Mouse (Mus musculus) heart, embryonic 14.5 days (tissue): ENCODE data around the gene Gzmm. TPM values are rescaled to one million over a fixed set of nuclear protein-coding genes. Genes with fewer than 3 reads are reported as not detected.

Experiments
- ATAC-seq: fragments of 200-750 bp; cut with Nextera tagmentation; 2 replicates; pipeline ENCODE4 v1.8.0; 2017; ENCODE audit warnings: low read depth, moderate TSS enrichment; ENCODE audit not compliant: insufficient number of reproducible peaks, insufficient read depth, low FRiP score
- H3K27ac ChIP-seq, 2 experiments: fragments of 200-500 bp in 1 of 2; fragments of 300-500 bp in 1 of 2; sonication (generic) in 1 of 2; replicated peaks in 1 of 2; 2 replicates each; pipeline ENCODE4 v1.5.1; 2012 to 2014; ENCODE audit warnings: low read depth in 2 of 2, low read length in 2 of 2, control low read depth in 1 of 2, mild to moderate bottlenecking in 1 of 2, mixed read lengths in 1 of 2; ENCODE audit not compliant: control insufficient read depth in 1 of 2, insufficient read depth in 1 of 2
- H3K27me3 ChIP-seq: fragments of 300-500 bp; sonication (generic); 2 replicates; pipeline ENCODE4 v1.6.1; 2014; ENCODE audit warnings: mild to moderate bottlenecking, low read length, control low read depth; ENCODE audit not compliant: control insufficient read depth, insufficient read depth
- H3K36me3 ChIP-seq: fragments of 300-500 bp; sonication (generic); 2 replicates; pipeline ENCODE4 v1.6.1; 2014; ENCODE audit warnings: mild to moderate bottlenecking, control low read depth, low read length, mixed read lengths; ENCODE audit not compliant: control insufficient read depth, insufficient read depth
- H3K4me1 ChIP-seq, 2 experiments: fragments of 200-500 bp in 1 of 2; fragments of 300-500 bp in 1 of 2; sonication (generic) in 1 of 2; 2 replicates each; pipeline ENCODE4 v1.6.1; 2012 to 2014; ENCODE audit warnings: low read length in 2 of 2, control low read depth in 1 of 2, mixed read lengths in 1 of 2; ENCODE audit not compliant: control insufficient read depth in 2 of 2, insufficient read depth in 2 of 2
- H3K4me2 ChIP-seq: fragments of 300-500 bp; sonication (generic); 2 replicates; pipeline ENCODE4 v1.6.1; 2014; ENCODE audit warnings: mild to moderate bottlenecking, low read length
- H3K4me3 ChIP-seq, 2 experiments: fragments of 200-500 bp in 1 of 2; fragments of 300-500 bp in 1 of 2; sonication (generic) in 1 of 2; 2 replicates each; pipeline ENCODE4 v1.5.1; 2012 to 2014; ENCODE audit warnings: low read length in 2 of 2, mild to moderate bottlenecking in 2 of 2, control low read depth in 1 of 2, low read depth in 1 of 2, moderate library complexity in 1 of 2; ENCODE audit not compliant: control insufficient read depth in 1 of 2, insufficient read depth in 1 of 2
- H3K9ac ChIP-seq: fragments of 300-500 bp; sonication (generic); 2 replicates; pipeline ENCODE4 v1.6.1; 2014; ENCODE audit warnings: mild to moderate bottlenecking, low read length
- H3K9me3 ChIP-seq: fragments of 300-500 bp; sonication (generic); 2 replicates; pipeline ENCODE4 v1.6.1; 2016; ENCODE audit warnings: low read length, control low read depth; ENCODE audit not compliant: control insufficient read depth
- WGBS: fragments of 180-500 bp; shearing (Covaris S2); extraction: QIAGEN DNeasy Blood & Tissue Kit; methylation state at CpG from one replicate; pipeline ENCODE4 v1.1.7; 2014; 5-methylcytosine and 5-hydroxymethylcytosine counted together
- polyA plus RNA-seq: library from polyadenylated mRNA; unstranded; fragments of >200 nt; fragmentation: Nextera tagmentation; extraction: Ambion mirVana; gene quantifications from 2 replicates; pipeline ENCODE4 v1.2.1, GENCODE M21; 2014

The Gzmm gene
- polyA plus RNA-seq, 1 experiment from 2014 or later: 0.77 TPM

- Histone ChIP-seq H3K4me1 (peaks cover 43 to 60% of the 10 kb centered on the region in 2 experiments), H3K9me3 (no peaks in the 10 kb centered on the region), H3K9ac (peak within 1 kb of the TSS; percentile 96), H3K4me3 (peak within 1 kb of the TSS; percentile 77 to 89), H3K4me2 (peak within 1 kb of the TSS; percentile 93), H3K27ac (peak within 1 kb of the TSS; percentile 81 to 91), H3K36me3 (peaks cover 33% of the 10 kb centered on the region), H3K27me3 (no peaks in the 10 kb centered on the region)
- ATAC-seq: peak; percentile 96
- WGBS: under 1% methylated on average over 64 of the region's 65 CpGs
Measured at GRCm38 (mm10) chr10:79704065-79704969, 15.5 kb downstream of the Gzmm start, which contains the start of gene Bsg. TSS of gene Bsg (plus strand) at chr10:79704491.

GRCm38 (mm10) chr10:79704970-79705360, 16.1 kb downstream of the Gzmm start:
- H3K9me3 ChIP-seq: no peaks in the 10 kb centered on the region
- H3K9ac ChIP-seq: peak overlapping the region; percentile 96
- H3K27me3 ChIP-seq: no peaks in the 10 kb centered on the region
- H3K4me3 ChIP-seq: peak overlapping the region; percentile 77 to 89
- ATAC-seq: no peak
- peaks cover 49 to 66% of the 10 kb centered on the region in 2 experiments for H3K4me1 ChIP-seq
- peak overlapping the region; percentile 81 to 91 for H3K27ac ChIP-seq
- peaks cover 40% of the 10 kb centered on the region for H3K36me3 ChIP-seq
- H3K4me2 ChIP-seq: peak overlapping the region; percentile 93
- 3% methylated on average over 10 of the region's 10 CpGs for WGBS

- peak overlapping the region; percentile 29 to 64; a peak in 3 of 4 replicates for H3K27ac ChIP-seq
- peak overlapping the region; percentile 96 for H3K9ac ChIP-seq
- H3K4me3 ChIP-seq: peak overlapping the region; percentile 77 to 89
- WGBS: 61% methylated on average over 5 of the region's 5 CpGs
- no peaks in the 10 kb centered on the region for H3K27me3 ChIP-seq
- H3K9me3 ChIP-seq: no peaks in the 10 kb centered on the region
- H3K36me3 ChIP-seq: peaks cover 49% of the 10 kb centered on the region
- ATAC-seq: no peak
- H3K4me2 ChIP-seq: peak overlapping the region; percentile 93
- peaks cover 45 to 62% of the 10 kb centered on the region in 2 experiments for H3K4me1 ChIP-seq
Measured at GRCm38 (mm10) chr10:79705951-79706350, 17.1 kb downstream of the Gzmm start.

- Histone ChIP-seq H3K4me3 (peak overlapping the region; percentile 77 to 89), H3K36me3 (peaks cover 55% of the 10 kb centered on the region), H3K4me2 (peak overlapping the region; percentile 93), H3K9ac (peak overlapping the region; percentile 96), H3K9me3 (no peaks in the 10 kb centered on the region), H3K27me3 (no peaks in the 10 kb centered on the region), H3K4me1 (peaks cover 39 to 56% of the 10 kb centered on the region in 2 experiments), H3K27ac (peak overlapping the region; percentile 29 to 64; a peak in 3 of 4 replicates)
- WGBS: 55% methylated on average over 5 of the region's 5 CpGs
- no peak for ATAC-seq
Measured at GRCm38 (mm10) chr10:79706406-79707094, 17.7 kb downstream of the Gzmm start.

- Histone ChIP-seq H3K9ac (peak overlapping the region; percentile 96), H3K27me3 (no peaks in the 10 kb centered on the region), H3K4me2 (peak overlapping the region; percentile 93), H3K36me3 (peaks cover 62% of the 10 kb centered on the region), H3K4me1 (peaks cover 36 to 52% of the 10 kb centered on the region in 2 experiments), H3K27ac (0 out of 4 replicates have a peak overlapping the region, but pooled peaks of 1 of the 2 experiments have one; percentile 64), H3K4me3 (no peak overlapping the region), H3K9me3 (no peaks in the 10 kb centered on the region)
- ATAC-seq: no peak
- WGBS: 67% methylated on average over 1 of the region's 1 CpGs
Measured at GRCm38 (mm10) chr10:79707162-79707561, 18.3 kb downstream of the Gzmm start.

GRCm38 (mm10) chr10:79707759-79708158, 18.9 kb downstream of the Gzmm start:
- ATAC-seq: no peak
- Histone ChIP-seq H3K9me3 (no peaks in the 10 kb centered on the region), H3K9ac (no peak overlapping the region), H3K27ac (peak overlapping the region in 1 of 2 experiments; percentile 64; a peak in 1 of 4 replicates), H3K4me3 (no peak overlapping the region), H3K4me2 (peak overlapping the region; percentile 93), H3K36me3 (peaks cover 62% of the 10 kb centered on the region), H3K4me1 (peaks cover 39 to 54% of the 10 kb centered on the region in 2 experiments), H3K27me3 (no peaks in the 10 kb centered on the region)
- 41% methylated on average over 4 of the region's 4 CpGs for WGBS

GRCm38 (mm10) chr10:79708668-79709067, 19.8 kb downstream of the Gzmm start:
- Histone ChIP-seq H3K9me3 (no peaks in the 10 kb centered on the region), H3K4me1 (peaks cover 39 to 54% of the 10 kb centered on the region in 2 experiments), H3K4me3 (peak overlapping the region in 1 of 2 experiments; percentile 0; a peak in 1 of 4 replicates), H3K27me3 (no peaks in the 10 kb centered on the region), H3K4me2 (peak overlapping the region; percentile 44), H3K9ac (peak overlapping the region; percentile 14; the same call in 1 of the 2 replicates), H3K27ac (peak overlapping the region; percentile 39 to 50; a peak in 3 of 4 replicates), H3K36me3 (peaks cover 62% of the 10 kb centered on the region)
- WGBS: 70% methylated on average over 21 of the region's 21 CpGs
- no peak for ATAC-seq
